Mouse (Mus musculus) cerebral cortex, adult 2 months (tissue): ENCODE data around the gene Clip4.

Source experiments
- WGBS: fragments of 180-500 bp; shearing (Covaris S2); methylation state at CpG from one replicate; pipeline ENCODE4 v1.1.7; 2018; 5-methylcytosine and 5-hydroxymethylcytosine counted together

Clip4 gene

DNA sequence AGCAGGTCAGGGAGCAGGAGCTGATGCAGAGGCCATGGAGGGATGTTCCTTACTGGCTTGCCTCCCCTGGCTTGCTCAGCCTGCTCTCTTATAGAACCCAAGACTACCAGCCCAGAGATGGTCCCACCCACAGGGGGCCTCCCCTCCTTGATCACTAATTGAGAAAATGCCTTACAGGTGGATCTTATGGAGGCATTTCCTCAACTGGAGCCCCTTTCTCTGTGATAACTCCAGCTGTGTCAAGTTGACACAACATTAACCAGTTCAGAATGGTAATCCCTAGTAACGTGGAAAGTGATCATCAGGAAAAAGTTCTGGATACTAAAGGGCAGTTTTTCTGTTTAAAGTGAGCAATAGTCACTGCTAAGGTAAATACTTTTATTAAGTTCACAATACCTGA is at the start of gene Clip4:
TSS of gene Clip4 (plus strand) at position 301 of the 400 bp plus-strand sequence.
- WGBS: 84% methylated on average over 1 of the region's 1 CpGs

DNA sequence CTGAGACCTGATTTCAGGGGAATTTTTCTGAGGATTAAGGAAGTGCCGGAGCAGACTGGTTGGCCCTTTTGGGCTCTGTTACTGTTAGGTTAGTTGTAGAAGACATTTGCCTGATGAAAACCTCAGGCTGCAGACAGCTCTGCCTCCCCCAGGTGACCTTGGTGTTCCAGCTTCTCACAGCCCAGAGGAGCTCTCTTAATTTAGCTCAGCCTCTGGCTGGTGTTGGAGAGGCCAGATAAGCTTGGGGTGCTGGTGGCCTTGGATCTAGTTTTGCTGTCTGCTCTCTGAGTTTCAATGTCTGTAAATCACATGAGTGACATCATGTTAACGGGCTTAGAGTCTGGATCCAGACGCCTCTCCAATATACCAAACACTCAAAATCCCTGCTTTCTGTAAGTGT is 47.3 kb upstream of the Clip4 start:
- WGBS: 83% methylated on average over 3 of the region's 3 CpGs

DNA sequence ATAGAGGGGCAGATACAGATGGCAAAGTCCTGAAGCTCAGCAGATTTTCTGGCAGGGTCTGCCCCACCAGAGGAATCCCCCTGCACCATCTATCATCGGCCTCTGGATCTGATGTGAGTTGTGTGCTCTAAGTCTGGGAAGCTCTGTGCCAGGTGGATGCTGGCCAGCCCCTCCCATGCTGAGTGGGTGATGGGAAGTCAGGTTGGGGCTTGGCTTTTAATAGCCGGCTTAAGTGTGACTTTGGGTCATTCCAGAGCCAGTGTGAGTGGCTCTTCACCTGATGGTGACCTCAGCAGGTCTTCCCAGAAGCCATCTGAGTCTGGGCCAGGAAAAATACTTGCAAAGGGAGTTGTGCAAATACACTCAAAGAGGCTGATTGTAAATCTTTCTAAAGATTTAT is 37.6 kb upstream of the Clip4 start:
- 65% methylated on average over 2 of the region's 2 CpGs for WGBS

DNA sequence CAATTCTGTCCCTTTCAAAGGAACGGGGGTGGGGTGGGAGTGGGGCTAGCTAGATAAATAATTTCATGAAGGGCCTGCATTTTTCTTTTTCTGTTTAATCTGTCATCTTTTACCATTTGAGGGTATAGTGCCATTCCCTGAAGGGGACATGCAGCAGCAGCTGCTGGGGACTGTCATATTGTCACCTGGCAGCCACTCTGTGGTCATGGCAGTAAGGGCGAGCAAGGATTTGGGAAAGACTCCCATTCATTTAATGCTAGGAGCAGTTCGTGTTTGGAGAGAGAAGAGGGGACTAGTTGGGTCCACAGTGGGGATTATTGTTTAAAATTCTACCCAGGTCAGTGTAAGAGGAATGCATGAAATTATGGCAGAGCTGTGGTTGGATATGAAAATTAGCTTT is 31.8 kb upstream of the Clip4 start:
- WGBS: 72% methylated on average over 3 of the region's 3 CpGs

DNA sequence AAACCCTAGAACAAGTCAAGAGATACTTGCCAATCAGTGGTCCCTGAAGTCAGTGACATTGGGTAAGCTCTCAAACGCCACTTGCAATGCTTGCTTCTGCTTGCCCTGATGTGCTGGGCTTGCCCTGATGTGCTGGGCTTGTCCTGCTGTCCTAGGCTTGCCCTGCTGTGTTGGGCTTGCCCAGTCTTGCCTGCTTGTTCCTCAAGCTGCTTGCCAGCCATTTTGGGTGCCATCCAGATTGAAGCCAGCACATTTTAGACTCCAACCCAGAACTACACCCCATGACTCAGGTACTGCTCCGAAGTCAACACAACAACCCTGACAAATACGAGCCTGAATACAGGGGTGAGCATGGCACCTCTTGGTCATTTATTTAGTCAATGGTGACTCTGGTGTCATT is 26.1 kb upstream of the Clip4 start:
- WGBS: 75% methylated on average over 3 of the region's 3 CpGs

DNA sequence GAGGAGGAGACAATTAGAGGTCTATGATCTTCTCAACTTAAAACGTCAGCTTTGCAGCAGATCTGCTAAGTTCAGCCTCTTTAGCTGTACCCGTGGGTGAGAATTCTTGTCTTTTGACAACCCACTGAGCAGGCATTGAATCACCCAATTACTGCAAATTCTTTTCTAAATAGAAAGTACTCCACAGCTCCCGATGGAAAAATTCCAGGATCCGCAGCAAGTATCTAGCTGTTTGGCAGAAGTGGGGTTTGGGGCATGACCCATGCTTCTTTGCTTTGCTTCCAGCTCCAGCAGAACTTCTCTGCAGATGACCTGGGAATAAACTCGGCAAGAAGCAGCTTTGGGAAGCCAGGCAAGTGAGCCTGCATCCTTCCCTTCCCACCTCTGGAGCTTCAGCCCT is 25.3 kb upstream of the Clip4 start:
- 12% methylated on average over 5 of the region's 5 CpGs for WGBS

DNA sequence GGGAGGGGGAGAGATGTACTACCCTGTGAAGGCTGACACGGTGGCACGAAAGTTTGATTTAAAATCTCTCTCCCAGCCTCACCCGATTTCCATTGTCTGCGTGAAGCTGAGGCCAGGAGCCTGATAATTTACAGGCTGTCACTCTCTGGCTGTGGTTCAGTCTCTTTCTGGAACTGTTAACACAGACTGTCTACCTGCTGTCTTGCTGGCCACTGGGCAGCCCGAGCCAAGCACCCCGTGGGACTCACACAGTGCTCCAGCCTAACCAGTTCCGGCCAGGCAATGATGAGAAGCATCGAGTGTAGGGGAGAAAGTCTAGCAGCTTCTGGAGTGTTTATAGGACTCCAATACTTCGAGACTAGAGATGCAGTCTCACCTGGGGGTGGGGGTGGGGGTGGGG is 22.2 kb upstream of the Clip4 start:
- 80% methylated on average over 9 of the region's 9 CpGs for WGBS

DNA sequence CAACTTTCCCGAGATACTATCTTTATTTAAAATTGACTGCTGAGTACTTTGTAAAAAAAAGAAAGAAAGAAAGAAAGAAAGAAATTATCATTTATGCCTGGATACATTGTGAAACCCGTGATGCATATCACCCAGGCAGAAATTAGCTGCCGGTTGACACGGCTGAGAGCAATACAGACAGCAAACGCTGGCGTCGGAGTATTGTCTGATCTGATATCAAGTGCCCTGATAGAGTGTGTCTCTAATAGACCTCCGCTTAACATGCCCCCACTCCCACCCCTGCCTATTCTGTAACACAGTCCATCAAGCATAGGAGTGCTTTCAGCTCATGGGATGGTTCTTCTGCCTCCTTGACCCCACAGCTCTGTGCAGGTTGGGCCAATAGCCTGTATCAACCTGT is 20.7 kb upstream of the Clip4 start:
- WGBS: 86% methylated on average over 8 of the region's 8 CpGs

DNA sequence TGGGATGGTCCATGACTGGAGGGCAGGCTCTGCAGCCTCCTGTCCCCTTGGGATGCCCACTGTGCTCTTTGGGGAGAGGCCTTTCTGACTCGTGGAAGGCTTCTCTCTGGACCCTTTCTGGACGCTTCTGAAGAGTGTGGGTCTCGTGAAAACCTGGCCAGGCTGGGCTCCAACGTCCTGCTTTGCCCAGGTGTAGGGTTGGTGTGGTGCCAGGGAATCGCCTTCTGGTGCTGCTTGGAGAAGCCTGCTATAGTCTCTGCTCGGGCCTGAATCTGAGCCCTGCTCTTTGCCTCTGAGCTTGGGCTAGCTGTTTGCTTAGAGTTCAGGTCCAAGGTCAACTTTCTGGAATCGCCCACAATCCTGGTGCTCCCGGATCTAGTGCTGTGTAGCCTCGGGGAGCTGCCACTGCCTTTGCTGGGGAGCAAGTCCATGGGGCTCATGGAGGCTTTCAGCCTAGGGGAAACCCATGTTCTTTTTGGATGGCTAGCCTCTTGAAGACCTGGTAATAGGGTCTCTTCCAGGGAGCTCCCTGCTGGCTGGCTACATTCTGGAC is 18.6 kb upstream of the Clip4 start:
- WGBS: 83% methylated on average over 9 of the region's 9 CpGs

DNA sequence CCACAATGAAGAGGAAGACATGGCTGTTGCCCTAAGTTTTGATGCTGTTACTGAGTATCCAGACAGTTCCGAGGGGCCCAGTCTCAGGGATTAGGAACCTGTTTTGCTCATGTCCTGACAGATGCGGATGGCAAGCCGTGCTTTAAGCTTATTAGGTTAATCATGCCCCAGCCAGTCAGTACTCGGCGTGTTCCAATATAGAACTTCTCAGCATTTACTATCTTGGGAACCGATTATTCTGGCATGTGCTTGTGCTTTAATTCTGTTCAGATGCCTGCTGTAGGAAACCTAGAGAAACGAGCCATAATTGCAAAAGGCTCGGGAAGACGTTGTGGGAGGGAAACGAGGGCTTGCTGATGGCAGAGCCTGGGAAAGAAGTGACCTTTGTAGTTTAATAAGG is 15.4 kb upstream of the Clip4 start, which contains the start of gene Pcare:
TSS of gene Pcare (minus strand) at position 64 of the 400 bp plus-strand sequence.
- 42% methylated on average over 10 of the region's 10 CpGs for WGBS

DNA sequence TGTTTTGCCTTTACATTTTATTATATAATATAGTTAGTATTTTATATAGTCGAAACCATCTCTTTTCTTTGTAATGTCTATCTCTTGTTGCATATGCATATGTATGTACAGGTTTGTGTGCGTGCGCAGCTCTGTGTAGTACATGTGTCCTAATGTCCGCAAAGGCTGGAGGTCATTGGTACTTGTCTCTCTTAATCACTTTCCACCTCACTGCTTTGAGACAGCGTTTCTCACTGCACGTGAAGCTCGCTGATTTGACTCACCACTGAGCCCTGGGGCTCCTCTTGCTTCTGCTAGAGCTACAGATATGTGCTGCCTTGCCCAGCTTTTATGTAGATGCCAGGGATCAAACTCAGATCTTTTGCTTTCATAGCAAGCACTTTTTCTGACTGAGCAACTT is 7.7 kb upstream of the Clip4 start:
- WGBS: 85% methylated on average over 7 of the region's 7 CpGs

DNA sequence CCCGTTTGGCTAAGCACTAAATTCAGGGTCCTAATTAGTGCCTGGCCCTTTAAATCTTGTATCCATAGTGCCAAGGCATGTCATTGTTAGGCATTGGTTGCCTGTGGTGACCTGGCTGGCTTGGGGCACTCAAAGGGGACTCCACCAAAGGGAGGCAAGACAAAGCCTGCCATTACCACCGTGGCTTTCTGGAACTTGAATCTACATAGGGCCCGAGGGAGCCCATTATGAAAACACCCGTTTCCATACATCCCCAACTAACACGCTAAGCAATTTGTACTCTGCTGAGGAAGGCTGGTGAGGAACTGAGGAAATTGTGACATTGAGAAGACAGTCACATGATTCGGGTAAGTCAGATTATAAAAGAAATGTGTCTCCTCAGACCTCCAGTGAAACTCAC is 1.3 kb downstream of the Clip4 start:
- 48% methylated on average over 6 of the region's 6 CpGs for WGBS

DNA sequence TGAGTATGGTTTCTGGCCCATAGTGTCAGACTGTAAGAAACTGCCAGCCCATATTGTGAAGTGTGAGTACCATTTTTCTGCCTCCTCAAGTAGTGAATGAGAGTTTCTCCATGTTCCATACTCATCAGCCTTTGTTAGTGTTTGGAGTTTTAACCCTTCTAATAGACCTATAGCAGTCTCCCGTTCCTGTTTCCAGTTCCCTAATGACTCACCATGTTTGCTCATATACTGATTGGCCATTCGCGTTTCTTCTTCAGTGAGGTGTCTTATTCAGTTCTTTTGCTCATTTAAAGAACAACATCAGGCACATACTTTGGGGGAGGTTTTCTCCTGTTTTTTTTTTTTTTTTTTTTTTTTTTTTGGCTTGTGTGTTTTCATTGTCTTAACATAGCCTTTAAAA is 2.4 kb downstream of the Clip4 start:
- 89% methylated on average over 3 of the region's 3 CpGs for WGBS

DNA sequence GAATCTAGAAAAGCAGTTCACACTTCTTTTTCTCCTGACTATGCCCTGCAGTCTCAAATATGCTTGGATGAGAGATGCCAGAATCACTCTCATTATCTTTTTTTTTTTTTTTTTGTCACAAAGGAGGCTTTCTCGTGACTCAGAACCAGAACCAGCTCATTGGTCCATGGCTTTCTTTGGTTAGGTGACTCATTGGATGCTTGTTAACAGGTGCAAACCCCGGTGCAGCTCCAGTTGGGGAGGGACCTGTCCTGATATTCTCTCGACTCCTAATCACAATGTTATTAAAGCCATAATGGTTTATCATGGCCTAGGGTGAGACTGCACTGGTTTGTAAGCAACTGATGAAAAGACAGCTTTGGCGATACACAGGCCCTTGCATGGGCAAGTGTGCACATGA is 5.9 kb downstream of the Clip4 start:
- 56% methylated on average over 4 of the region's 4 CpGs for WGBS

DNA sequence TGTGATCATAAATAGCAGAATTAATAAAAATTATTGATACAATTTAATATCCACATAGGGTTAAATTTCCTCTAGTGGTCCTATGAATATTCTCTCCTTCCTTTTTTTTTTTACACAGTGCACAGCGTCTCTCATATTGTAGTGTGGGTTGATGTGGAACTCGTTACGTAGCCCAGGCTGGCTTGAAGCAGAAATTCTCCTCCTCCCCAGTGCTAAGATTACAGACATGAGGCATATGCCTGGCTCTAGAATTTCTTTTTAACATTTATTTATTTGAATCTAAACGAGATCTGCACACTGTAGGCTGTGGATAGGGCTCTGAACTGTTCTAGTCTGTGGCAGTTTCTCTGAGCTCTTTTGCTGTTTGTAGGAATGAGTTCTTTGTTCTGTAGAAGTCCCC is 7.0 kb downstream of the Clip4 start:
- 41% methylated on average over 4 of the region's 4 CpGs for WGBS

DNA sequence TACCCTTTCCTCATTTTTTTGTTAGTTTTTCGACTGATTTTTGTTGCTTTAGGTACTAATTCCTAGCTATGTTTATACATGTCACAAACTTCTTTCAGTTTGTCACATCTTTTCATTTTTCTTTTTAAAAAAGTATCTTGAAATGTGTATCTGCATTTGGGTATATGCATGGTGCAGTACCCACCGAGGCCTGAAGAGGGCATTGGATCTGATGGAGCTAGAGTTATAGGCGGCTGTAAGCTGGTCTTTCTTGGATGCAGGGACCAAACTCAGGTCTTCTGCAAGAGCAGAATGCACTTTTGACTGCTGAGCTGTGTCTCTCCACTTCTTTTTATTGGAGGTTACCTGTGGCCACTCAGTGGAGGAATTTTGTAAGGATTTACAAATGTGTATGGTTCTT is 10.4 kb downstream of the Clip4 start:
- 72% methylated on average over 3 of the region's 3 CpGs for WGBS

DNA sequence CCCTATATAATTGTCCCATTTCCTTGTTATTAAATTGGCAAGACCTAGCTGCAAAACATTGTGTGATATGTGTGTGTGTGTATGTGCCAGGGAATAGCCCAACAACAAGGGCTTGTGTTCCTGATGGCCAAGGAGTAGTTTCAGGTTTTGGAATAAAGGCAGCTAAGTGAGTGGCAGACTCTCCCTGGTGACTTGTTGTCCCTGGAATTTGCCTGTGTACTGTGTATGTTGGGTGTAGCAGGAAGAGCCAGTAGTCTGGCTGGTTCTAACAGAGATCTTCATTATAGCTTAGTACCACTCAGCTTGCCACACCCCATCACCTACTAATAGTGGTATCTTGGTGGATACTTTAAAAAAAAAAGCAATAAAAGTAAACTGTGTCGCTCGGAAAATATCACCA is 12.2 kb downstream of the Clip4 start:
- WGBS: 61% methylated on average over 2 of the region's 2 CpGs

DNA sequence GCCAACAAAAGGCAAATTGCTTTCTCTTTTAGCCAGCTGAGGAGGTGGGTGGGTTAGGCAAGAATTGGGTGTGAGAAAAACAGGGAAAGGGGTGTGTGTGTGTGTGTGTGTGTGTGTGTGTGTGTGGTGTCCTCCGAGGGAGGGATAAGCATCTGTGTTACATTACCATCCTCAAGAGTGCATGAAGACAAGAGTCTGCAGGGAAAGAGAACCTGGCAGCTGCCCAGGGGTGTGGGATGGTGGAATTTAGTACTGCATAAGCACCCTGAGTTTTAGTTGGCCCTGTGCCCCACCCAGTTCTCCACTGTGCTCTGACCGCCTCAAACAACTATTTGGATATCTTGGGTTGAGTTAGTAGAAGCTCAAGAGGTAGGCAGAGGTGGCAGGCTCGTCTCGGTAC is 12.7 kb downstream of the Clip4 start:
- WGBS: 54% methylated on average over 4 of the region's 4 CpGs

DNA sequence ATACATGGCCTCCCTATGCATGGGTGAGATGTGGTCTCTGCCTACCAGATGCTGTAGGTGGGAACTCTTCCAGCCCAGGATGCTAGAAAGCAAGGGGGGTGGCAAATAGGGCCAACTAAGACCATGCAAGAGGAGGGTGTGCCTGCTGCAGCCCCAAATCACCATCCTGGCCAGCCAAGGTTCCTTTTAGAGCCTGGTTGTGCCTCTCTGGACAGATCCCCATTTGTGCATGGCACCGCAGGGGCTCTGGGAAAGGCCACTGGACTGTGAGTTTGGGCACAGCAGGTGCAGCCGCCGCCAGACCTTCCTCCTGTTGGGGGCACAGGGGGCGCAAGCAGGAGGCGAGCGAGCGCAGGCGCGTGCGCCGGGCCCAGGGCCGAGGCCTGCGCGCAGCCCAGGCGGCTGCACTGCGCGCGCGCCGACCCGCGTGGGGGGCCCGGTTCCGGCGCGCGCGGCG is 14.0 kb downstream of the Clip4 start:
- WGBS: 0% methylated on average over 4 of the region's 29 CpGs

DNA sequence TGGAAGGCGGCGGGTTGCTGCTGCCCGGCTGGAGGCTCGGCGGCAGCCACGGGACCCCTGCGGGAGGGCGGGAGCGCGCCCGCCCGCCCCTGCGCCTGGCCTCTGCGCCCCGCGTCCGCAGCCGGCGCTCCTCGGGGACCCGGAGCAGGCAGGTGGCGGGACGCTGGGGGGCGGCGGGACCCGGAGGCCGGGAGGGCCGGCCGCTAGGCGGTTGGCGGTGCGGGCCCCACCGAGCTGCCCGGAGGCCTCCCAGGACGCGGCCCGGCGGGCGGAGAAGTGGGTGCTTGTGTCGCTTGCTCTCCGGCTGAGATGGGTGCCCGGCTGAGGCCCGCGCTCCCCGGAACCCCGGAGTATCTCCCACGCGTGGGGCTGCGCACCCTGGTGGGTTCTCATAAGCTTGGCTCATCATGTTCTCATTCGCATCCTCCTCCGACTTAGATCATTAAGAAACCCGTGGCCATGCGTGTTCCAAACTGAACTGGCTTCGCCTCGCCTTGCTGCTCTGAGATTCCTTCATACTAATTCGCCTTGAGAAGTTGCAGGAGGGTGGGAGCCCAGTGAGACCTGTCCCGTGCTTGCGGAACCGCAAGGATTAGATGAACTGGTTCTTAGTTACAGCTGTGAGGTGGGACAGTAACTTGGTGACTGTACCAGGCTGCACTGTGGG is 14.6 kb downstream of the Clip4 start:
- WGBS: under 1% methylated on average over 30 of the region's 59 CpGs

DNA sequence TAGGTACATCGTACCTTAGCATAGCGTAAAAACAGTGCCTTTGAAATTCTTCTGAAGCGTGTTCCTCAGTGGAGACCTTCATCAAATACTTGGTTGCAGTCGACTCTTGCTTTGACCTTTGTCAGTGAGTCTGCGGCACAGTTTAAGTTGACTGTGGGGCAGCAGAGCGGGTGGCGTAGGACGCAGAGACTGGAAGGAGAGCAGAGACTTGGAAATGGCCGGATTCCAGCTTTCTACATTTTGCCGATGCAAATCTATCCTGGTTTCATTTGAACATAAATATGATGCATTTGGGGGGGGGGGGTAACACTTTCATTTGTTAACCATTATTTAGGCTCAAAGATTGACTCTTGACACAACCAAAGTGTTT is 15.1 kb downstream of the Clip4 start:
- 6% methylated on average over 10 of the region's 10 CpGs for WGBS

DNA sequence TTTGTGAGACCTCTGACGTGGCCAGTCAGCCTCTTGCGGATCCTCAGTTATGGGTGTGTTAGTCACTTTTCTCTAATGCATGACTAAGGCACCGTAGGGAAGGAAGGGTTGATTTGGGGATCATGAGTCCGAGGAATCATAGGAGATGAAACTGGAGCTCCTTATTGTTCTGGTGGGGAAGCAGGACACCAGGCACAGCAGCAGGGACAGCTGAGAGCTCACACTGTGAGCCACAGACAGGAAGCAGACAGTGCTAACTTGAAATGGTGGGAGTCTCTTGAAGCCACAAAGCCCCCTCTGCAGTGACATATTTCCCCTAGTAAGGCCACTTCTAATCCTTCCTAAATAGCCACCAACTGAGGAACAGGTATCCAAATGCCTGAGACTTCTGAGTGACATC is 22.8 kb downstream of the Clip4 start:
- 91% methylated on average over 4 of the region's 4 CpGs for WGBS

DNA sequence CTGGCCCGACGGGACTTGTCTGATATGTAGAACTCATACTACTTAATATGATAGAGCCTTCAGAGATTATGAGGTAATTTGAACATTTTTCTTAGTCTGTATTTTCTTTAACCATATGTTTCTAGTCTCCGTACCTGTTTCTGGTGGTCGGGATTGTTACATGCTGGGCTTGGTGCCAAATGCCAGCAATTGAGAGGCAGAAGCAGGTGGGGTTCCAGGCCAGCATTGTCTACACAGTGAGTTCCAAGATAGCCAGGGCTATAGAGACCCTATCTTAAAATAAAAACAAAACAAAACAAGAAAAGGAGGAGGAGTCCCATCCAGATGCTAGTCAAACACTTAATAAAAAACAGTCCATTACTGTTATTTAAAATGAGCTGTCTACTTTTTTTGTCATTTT is 23.3 kb downstream of the Clip4 start:
- 78% methylated on average over 4 of the region's 4 CpGs for WGBS
